Mouse (Mus musculus) liver, adult 2 months (tissue): Measurements from ENCODE around the gene Gm28551. TPM values are rescaled to one million over a fixed set of nuclear protein-coding genes. Genes with fewer than 3 reads are reported as not detected.
"Not testable (repeated sequence)": the region's sequence is repeated elsewhere in the genome, so short reads cannot be mapped to it uniquely, and the experiment has no call there.

Source experiments
- DNase-seq: peaks from one replicate; pipeline ENCODE4 v3.0.0-alpha.2; 2011; ENCODE audit warnings: low read depth, low spot score; ENCODE audit errors: extremely low read depth
- H3K27ac ChIP-seq: fragments of 200-500 bp; replicated peaks from 2 replicates; pipeline ENCODE4 v1.5.1; 2012; ENCODE audit warnings: low read depth, mild to moderate bottlenecking, control low read depth, inconsistent platforms, low read length; ENCODE audit not compliant: insufficient read depth
- H3K27me3 ChIP-seq: fragments of 200-500 bp; 2 replicates; pipeline ENCODE4 v1.6.1; 2012; ENCODE audit warnings: mild to moderate bottlenecking, moderate library complexity, low read length, inconsistent platforms; ENCODE audit not compliant: control insufficient read depth, insufficient read depth
- H3K36me3 ChIP-seq: fragments of 200-500 bp; 2 replicates; pipeline ENCODE4 v1.6.1; 2012; ENCODE audit warnings: low read length, inconsistent platforms; ENCODE audit not compliant: control insufficient read depth, insufficient read depth
- H3K4me1 ChIP-seq: fragments of 200-500 bp; 2 replicates; pipeline ENCODE4 v1.6.1; 2011; ENCODE audit warnings: low read length; ENCODE audit not compliant: control insufficient read depth, insufficient read depth
- H3K4me3 ChIP-seq: fragments of 200-500 bp; 2 replicates; pipeline ENCODE4 v1.5.1; 2011; ENCODE audit warnings: low read depth, mild to moderate bottlenecking, control low read depth, low read length, moderate library complexity; ENCODE audit not compliant: insufficient read depth
- H3K79me2 ChIP-seq: fragments of 200-500 bp; 2 replicates; pipeline ENCODE4 v1.6.1; 2012; ENCODE audit warnings: inconsistent platforms, mild to moderate bottlenecking, low read length, moderate library complexity; ENCODE audit not compliant: control insufficient read depth, insufficient read depth
- H3K9ac ChIP-seq: fragments of 200-500 bp; 2 replicates; pipeline ENCODE4 v1.6.1; 2012; ENCODE audit warnings: low read depth, mild to moderate bottlenecking, control low read depth, inconsistent platforms, low read length
- CTCF ChIP-seq: fragments of 200-500 bp; IDR thresholded peaks from 2 replicates; pipeline ENCODE4 v1.5.1; 2011; ENCODE audit warnings: low read depth, low read length, control low read depth
- POLR2A ChIP-seq: fragments of 200-500 bp; IDR thresholded peaks from 2 replicates; pipeline ENCODE4 v1.6.1; 2011; ENCODE audit warnings: low read length, control low read depth; ENCODE audit not compliant: insufficient read depth; ENCODE audit errors: extremely low read depth
- WGBS: fragments of 180-500 bp; shearing (Covaris S2); methylation state at CpG from one replicate; pipeline ENCODE4 v1.1.7; 2018; 5-methylcytosine and 5-hydroxymethylcytosine counted together
- polyA plus RNA-seq: library from polyadenylated mRNA; depleted of rRNA; stranded (reverse); fragments of >200 nt; gene quantifications from 2 replicates; pipeline ENCODE4 v1.2.3, GENCODE M21; 2012
- total RNA-seq: library from RNA; depleted of rRNA; stranded (reverse); fragments of >200 nt; gene quantifications from 2 replicates; pipeline ENCODE4 v1.2.3, GENCODE M21; 2014

Gene Gm28551
- total and polyA plus RNA-seq, 2 experiments, result not detected

GRCm38 (mm10) chr1:53358988-53359387 lies 6.5 kb upstream of the Gm28551 start:
- peak; percentile 1 for DNase-seq
- no peaks in the 10 kb centered on the region for H3K4me1 ChIP-seq
- H3K79me2 ChIP-seq, result no peaks in the 10 kb centered on the region
- no peaks in the 10 kb centered on the region for H3K27me3 ChIP-seq
- no peak for TF ChIP-seq CTCF
- TF ChIP-seq POLR2A, result no peak
- H3K9ac ChIP-seq, result no peak overlapping the region
- no peak overlapping the region for H3K4me3 ChIP-seq
- no peaks in the 10 kb centered on the region for H3K36me3 ChIP-seq
- H3K27ac ChIP-seq, result no peak overlapping the region

- peaks cover 17% of the 10 kb centered on the region for H3K36me3 ChIP-seq
- no peak for DNase-seq
- H3K4me3 ChIP-seq, result no peak overlapping the region
- H3K27ac ChIP-seq, result no peak overlapping the region
- H3K9ac ChIP-seq, result no peak overlapping the region
- H3K27me3 ChIP-seq, result no peaks in the 10 kb centered on the region
- WGBS, result 97% methylated on average over 2 of the region's 2 CpGs
- TF ChIP-seq POLR2A (no peak), CTCF (no peak)
- H3K4me1 ChIP-seq, result no peaks in the 10 kb centered on the region
- H3K79me2 ChIP-seq, result no peaks in the 10 kb centered on the region
Measured at GRCm38 (mm10) chr1:53341071-53341470, 11.4 kb downstream of the Gm28551 start.

- H3K9ac ChIP-seq, DNase-seq, H3K79me2 ChIP-seq, H3K27ac ChIP-seq, H3K4me1 ChIP-seq, H3K36me3 ChIP-seq, H3K4me3 ChIP-seq, H3K27me3 ChIP-seq: not testable (repeated sequence)
- 52% methylated on average over 2 of the region's 2 CpGs for WGBS
Measured at GRCm38 (mm10) chr1:53337403-53337802, 15.1 kb downstream of the Gm28551 start.

GRCm38 (mm10) chr1:53335465-53335864 lies 17.0 kb downstream of the Gm28551 start:
- H3K36me3 ChIP-seq, result no peaks in the 10 kb centered on the region
- TF ChIP-seq CTCF (no peak), POLR2A (no peak)
- no peak overlapping the region for H3K27ac ChIP-seq
- H3K4me3 ChIP-seq, result no peak overlapping the region
- DNase-seq, result no peak
- H3K27me3 ChIP-seq, result no peaks in the 10 kb centered on the region
- H3K9ac ChIP-seq, result no peak overlapping the region
- no peaks in the 10 kb centered on the region for H3K4me1 ChIP-seq
- no peaks in the 10 kb centered on the region for H3K79me2 ChIP-seq

GRCm38 (mm10) chr1:53333527-53333926 lies 18.9 kb downstream of the Gm28551 start:
- not testable (repeated sequence) for H3K4me3 ChIP-seq, DNase-seq, H3K9ac ChIP-seq, H3K4me1 ChIP-seq, H3K79me2 ChIP-seq, H3K27ac ChIP-seq, H3K27me3 ChIP-seq, H3K36me3 ChIP-seq
- 41% methylated on average over 5 of the region's 5 CpGs for WGBS

GRCm38 (mm10) chr1:53324827-53325494 lies 27.5 kb downstream of the Gm28551 start:
- DNase-seq, result no peak
- no peak overlapping the region for H3K4me3 ChIP-seq
- H3K27ac ChIP-seq, result no peak overlapping the region
- no peaks in the 10 kb centered on the region for H3K4me1 ChIP-seq
- no peaks in the 10 kb centered on the region for H3K27me3 ChIP-seq
- H3K36me3 ChIP-seq, result peaks cover 16% of the 10 kb centered on the region
- H3K79me2 ChIP-seq, result no peaks in the 10 kb centered on the region
- TF ChIP-seq CTCF, result no peak
- no peak for TF ChIP-seq POLR2A
- WGBS, result 90% methylated on average over 5 of the region's 5 CpGs
- no peak overlapping the region for H3K9ac ChIP-seq
